Mouse (Mus musculus) ZHBTc4 (cell line): ENCODE measurements around the gene Gm45713.
"Not testable (repeated sequence)": the region's sequence is repeated elsewhere in the genome, so short reads cannot be mapped to it uniquely, and the experiment has no call there.

Source experiments
- DNase-seq: peaks from one replicate; pipeline ENCODE4 v3.0.0-alpha.2; 2011; ENCODE audit warnings: low read depth, low spot score

The Gm45713 gene

GRCm38 (mm10) chr7:45162996-45163615 lies 27.1 kb upstream of the Gm45713 start:
- DNase-seq: no peak

GRCm38 (mm10) chr7:45162551-45162950 lies 26.5 kb upstream of the Gm45713 start:
- DNase-seq: no peak

- peak; percentile 96 for DNase-seq
Observed at GRCm38 (mm10) chr7:45161612-45162473, 25.8 kb upstream of the Gm45713 start.

GRCm38 (mm10) chr7:45160866-45161265 lies 24.8 kb upstream of the Gm45713 start:
- no peak for DNase-seq

GRCm38 (mm10) chr7:45160316-45160800 lies 24.3 kb upstream of the Gm45713 start:
- no peak for DNase-seq

GRCm38 (mm10) chr7:45158991-45159390 lies 23.0 kb upstream of the Gm45713 start:
- no peak for DNase-seq

GRCm38 (mm10) chr7:45157459-45157858 lies 21.4 kb upstream of the Gm45713 start:
- no peak for DNase-seq

- no peak for DNase-seq
Observed at GRCm38 (mm10) chr7:45156206-45156605, 20.2 kb upstream of the Gm45713 start.

GRCm38 (mm10) chr7:45155590-45155989 lies 19.6 kb upstream of the Gm45713 start:
- peak; percentile 86 for DNase-seq

GRCm38 (mm10) chr7:45154993-45155514 lies 19.0 kb upstream of the Gm45713 start:
- peak; percentile 96 for DNase-seq

- DNase-seq: peak; percentile 98
Observed at GRCm38 (mm10) chr7:45154096-45154992, 18.3 kb upstream of the Gm45713 start, which contains the start of the genes Pih1d1 and Aldh16a1. TSS of gene Pih1d1 (plus strand) at chr7:45154303. TSS of gene Aldh16a1 (minus strand) at chr7:45154584.

- peak; percentile 54 for DNase-seq
Observed at GRCm38 (mm10) chr7:45153586-45153985, 17.6 kb upstream of the Gm45713 start.

GRCm38 (mm10) chr7:45153052-45153451 lies 17.0 kb upstream of the Gm45713 start:
- DNase-seq: not testable (repeated sequence)

GRCm38 (mm10) chr7:45151303-45151702 lies 15.3 kb upstream of the Gm45713 start:
- no peak for DNase-seq

- DNase-seq: no peak
Observed at GRCm38 (mm10) chr7:45150321-45150720, 14.3 kb upstream of the Gm45713 start.

- DNase-seq: no peak
Observed at GRCm38 (mm10) chr7:45149545-45149944, 13.5 kb upstream of the Gm45713 start.

GRCm38 (mm10) chr7:45148534-45149098 lies 12.6 kb upstream of the Gm45713 start:
- DNase-seq: no peak

- DNase-seq: no peak
Observed at GRCm38 (mm10) chr7:45147899-45148298, 11.9 kb upstream of the Gm45713 start.

GRCm38 (mm10) chr7:45147267-45147666 lies 11.2 kb upstream of the Gm45713 start:
- no peak for DNase-seq

GRCm38 (mm10) chr7:45145460-45145859 lies 9.4 kb upstream of the Gm45713 start:
- no peak for DNase-seq
